Mouse (Mus musculus) hindbrain, embryonic 11.5 days (tissue): ENCODE data around the gene Syde2. TPM values are rescaled to one million over a fixed set of nuclear protein-coding genes. Genes with fewer than 3 reads are reported as not detected.
A peak's percentile ranks its signal among the peaks of the same experiment; 100 is the strongest.
"Not testable (repeated sequence)": the region's sequence is repeated elsewhere in the genome, so short reads cannot be mapped to it uniquely, and the experiment has no call there.

Source experiments
- ATAC-seq: fragments of 200-750 bp; cut with Nextera tagmentation; 2 replicates; pipeline ENCODE4 v1.8.0; 2017; ENCODE audit warnings: mild to moderate bottlenecking, moderate TSS enrichment, moderate library complexity; ENCODE audit not compliant: low FRiP score
- DNase-seq: peaks from one replicate; pipeline ENCODE4 v3.0.0-alpha.2; 2015; ENCODE audit warnings: low spot score
- H3K27ac ChIP-seq: fragments of 300-500 bp; sonication (generic); 2 replicates; pipeline ENCODE4 v1.5.1; 2014; ENCODE audit warnings: mild to moderate bottlenecking, low read depth, low read length
- H3K27me3 ChIP-seq: fragments of 300-500 bp; sonication (generic); 2 replicates; pipeline ENCODE4 v1.6.1; 2014; ENCODE audit warnings: mild to moderate bottlenecking, low read length, moderate library complexity, mixed read lengths; ENCODE audit not compliant: control insufficient read depth, insufficient read depth
- H3K36me3 ChIP-seq: fragments of 300-500 bp; sonication (generic); 2 replicates; pipeline ENCODE4 v1.6.1; 2014; ENCODE audit warnings: mild to moderate bottlenecking, low read length, moderate library complexity, mixed read lengths; ENCODE audit not compliant: control insufficient read depth, insufficient read depth
- H3K4me1 ChIP-seq: fragments of 300-500 bp; sonication (generic); replicated peaks from 2 replicates; pipeline ENCODE4 v1.6.1; 2014; ENCODE audit warnings: low read length, mixed read lengths; ENCODE audit not compliant: control insufficient read depth, insufficient read depth
- H3K4me2 ChIP-seq: fragments of 300-500 bp; sonication (generic); replicated peaks from 2 replicates; pipeline ENCODE4 v1.6.1; 2014; ENCODE audit warnings: mild to moderate bottlenecking, low read depth, low read length
- H3K4me3 ChIP-seq: fragments of 300-500 bp; sonication (generic); 2 replicates; pipeline ENCODE4 v1.5.1; 2014; ENCODE audit warnings: low read depth, low read length
- H3K9ac ChIP-seq: fragments of 300-500 bp; sonication (generic); 2 replicates; pipeline ENCODE4 v1.6.1; 2014; ENCODE audit warnings: low read depth, low read length
- H3K9me3 ChIP-seq: fragments of 300-500 bp; sonication (generic); 2 replicates; pipeline ENCODE4 v1.6.1; 2016; ENCODE audit warnings: low read length; ENCODE audit not compliant: control insufficient read depth
- WGBS: fragments of 180-500 bp; shearing (Covaris S2); extraction: QIAGEN DNeasy Blood & Tissue Kit; methylation state at CpG from one replicate; pipeline ENCODE4 v1.1.7; 2014; 5-methylcytosine and 5-hydroxymethylcytosine counted together
- polyA plus RNA-seq: library from polyadenylated mRNA; unstranded; fragments of >200 nt; fragmentation: Nextera tagmentation; extraction: Ambion mirVana; gene quantifications from 2 replicates; pipeline ENCODE4 v1.2.1, GENCODE M21; 2014

Gene Syde2
- polyA plus RNA-seq, 1 experiment from 2014 or later: 1.5 TPM

GRCm38 (mm10) chr3:145963101-145964017 is 24.3 kb upstream of the Syde2 start:
- 18% methylated on average over 31 of the region's 31 CpGs for WGBS
- ATAC-seq: peak; percentile 38; the same call in 1 of the 2 replicates
- peak overlapping the region; percentile 18; the same call in 1 of the 2 replicates for H3K4me3 ChIP-seq

DNA sequence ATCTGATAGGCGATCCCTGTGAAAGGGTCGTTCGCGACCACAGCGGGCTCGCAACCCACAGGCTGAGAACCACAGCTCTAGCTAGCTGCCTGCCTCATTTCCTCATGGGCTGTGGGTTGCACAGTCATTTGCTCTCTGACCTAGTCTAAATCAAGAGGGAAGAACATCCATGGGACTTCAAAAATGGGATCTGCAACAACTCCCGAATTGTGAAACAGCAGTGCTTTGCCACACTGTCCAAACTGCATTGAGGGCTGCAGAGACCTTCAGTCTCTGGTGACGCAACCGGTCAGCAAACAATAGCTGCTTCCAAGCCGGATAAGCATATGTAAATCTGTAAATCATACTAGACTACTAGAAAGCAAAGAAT is 23.7 kb upstream of the Syde2 start:
- Histone ChIP-seq H3K4me2 (peak overlapping the region; percentile 28), H3K4me1 (no peaks in the 10 kb centered on the region; the same call in none of the 2 replicates), H3K36me3 (no peaks in the 10 kb centered on the region), H3K27ac (no peak overlapping the region), H3K27me3 (peaks cover 18% of the 10 kb centered on the region), H3K9ac (no peak overlapping the region), H3K4me3 (peak overlapping the region; percentile 18; the same call in 1 of the 2 replicates), H3K9me3 (no peaks in the 10 kb centered on the region)
- peak; percentile 58; the same call in 1 of the 2 replicates for ATAC-seq
- 18% methylated on average over 10 of the region's 10 CpGs for WGBS
- peak; percentile 59 for DNase-seq

More at GRCm38 (mm10) chr3:145963101-145964017, 24.3 kb upstream of the Syde2 start:
- Histone ChIP-seq H3K9me3 (no peaks in the 10 kb centered on the region), H3K4me2 (peak overlapping the region; percentile 28), H3K27me3 (peaks cover 18% of the 10 kb centered on the region), H3K36me3 (no peaks in the 10 kb centered on the region), H3K9ac (no peak overlapping the region), H3K4me1 (no peaks in the 10 kb centered on the region; the same call in none of the 2 replicates), H3K27ac (no peak overlapping the region)
- peak; percentile 48 for DNase-seq

- Histone ChIP-seq H3K27me3 (peaks cover 18% of the 10 kb centered on the region), H3K4me3 (no peak overlapping the region), H3K9me3 (no peaks in the 10 kb centered on the region), H3K9ac (no peak overlapping the region), H3K27ac (no peak overlapping the region), H3K36me3 (no peaks in the 10 kb centered on the region), H3K4me1 (no peaks in the 10 kb centered on the region; the same call in none of the 2 replicates), H3K4me2 (peak overlapping the region; percentile 28)
- peak; percentile 52 for DNase-seq
- WGBS: 17% methylated on average over 10 of the region's 10 CpGs
- peak; percentile 36; the same call in 1 of the 2 replicates for ATAC-seq
Observed at GRCm38 (mm10) chr3:145964473-145964872, 23.2 kb upstream of the Syde2 start.

- not testable (repeated sequence) for ATAC-seq
- 76% methylated on average over 3 of the region's 3 CpGs for WGBS
Observed at GRCm38 (mm10) chr3:145965583-145965982, 22.1 kb upstream of the Syde2 start.

GRCm38 (mm10) chr3:145966806-145967205 is 20.9 kb upstream of the Syde2 start:
- Histone ChIP-seq H3K9ac (no peak overlapping the region), H3K36me3 (no peaks in the 10 kb centered on the region), H3K4me1 (no peaks in the 10 kb centered on the region; the same call in none of the 2 replicates), H3K4me2 (no peak overlapping the region), H3K27me3 (peaks cover 18% of the 10 kb centered on the region), H3K27ac (no peak overlapping the region), H3K4me3 (no peak overlapping the region), H3K9me3 (no peaks in the 10 kb centered on the region)
- 93% methylated on average over 5 of the region's 5 CpGs for WGBS
- no peak for ATAC-seq
- no peak for DNase-seq

More at GRCm38 (mm10) chr3:145965583-145965982, 22.1 kb upstream of the Syde2 start:
- H3K36me3 ChIP-seq, H3K27ac ChIP-seq, H3K4me3 ChIP-seq, H3K9me3 ChIP-seq, H3K9ac ChIP-seq, H3K4me2 ChIP-seq, H3K4me1 ChIP-seq, DNase-seq: not testable (repeated sequence)
- H3K27me3 ChIP-seq: peaks cover 18% of the 10 kb centered on the region

DNA sequence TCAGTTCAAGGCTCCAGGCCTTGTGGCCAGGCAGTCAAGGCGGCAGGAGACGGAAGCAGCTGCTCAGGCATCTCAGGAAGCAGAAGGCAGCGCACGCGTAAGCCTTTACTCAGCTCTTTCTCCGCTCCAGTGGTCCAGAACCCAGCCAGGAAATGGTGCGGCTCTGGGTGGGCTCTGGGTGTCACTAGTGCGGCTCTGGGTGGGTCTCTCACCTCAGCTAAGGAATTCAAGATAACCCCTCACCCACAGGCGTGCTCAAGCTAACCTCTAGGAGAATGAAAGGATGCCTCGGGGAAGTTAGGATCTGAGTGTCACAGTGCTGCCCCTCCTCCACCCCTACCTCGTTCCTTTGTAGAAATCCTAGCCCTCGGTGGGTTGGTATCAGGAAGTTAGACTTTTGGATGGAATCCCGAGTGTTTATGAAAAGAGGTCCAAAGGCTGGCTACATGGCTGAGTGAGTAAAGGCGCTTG is 18.6 kb upstream of the Syde2 start:
- 56% methylated on average over 14 of the region's 14 CpGs for WGBS
- Histone ChIP-seq H3K27ac (no peak overlapping the region), H3K36me3 (no peaks in the 10 kb centered on the region), H3K4me1 (no peaks in the 10 kb centered on the region; the same call in none of the 2 replicates), H3K9ac (no peak overlapping the region), H3K27me3 (peaks cover 2% of the 10 kb centered on the region; the same call in 1 of the 2 replicates), H3K9me3 (peaks cover 2% of the 10 kb centered on the region; the same call in 1 of the 2 replicates), H3K4me2 (no peak overlapping the region), H3K4me3 (no peak overlapping the region)
- DNase-seq: no peak
- ATAC-seq: no peak

DNA sequence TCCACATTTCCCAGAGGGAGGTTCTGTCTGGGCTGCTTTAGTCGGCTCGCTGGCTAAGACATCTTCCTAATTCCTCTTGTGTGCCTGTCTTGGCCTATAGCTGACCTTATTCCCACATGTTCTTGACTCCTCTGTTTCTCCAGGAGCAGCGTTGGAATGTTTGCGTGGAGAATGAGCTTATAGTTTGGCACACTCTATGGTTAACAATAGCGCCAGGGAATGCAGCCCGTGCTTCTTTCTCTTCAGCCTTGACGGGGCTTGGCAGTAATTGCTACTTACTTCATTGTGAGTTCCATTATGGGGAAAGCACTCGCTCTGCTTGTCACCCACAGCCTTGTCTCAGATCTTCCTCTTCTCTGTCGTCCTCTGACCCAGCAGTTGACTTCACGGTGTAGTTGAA is 16.2 kb upstream of the Syde2 start:
- Histone ChIP-seq H3K9ac (no peak overlapping the region), H3K27me3 (no peaks in the 10 kb centered on the region), H3K4me2 (no peak overlapping the region), H3K9me3 (peaks cover 4% of the 10 kb centered on the region; the same call in 1 of the 2 replicates), H3K36me3 (no peaks in the 10 kb centered on the region), H3K27ac (no peak overlapping the region), H3K4me1 (no peaks in the 10 kb centered on the region), H3K4me3 (no peak overlapping the region)
- ATAC-seq: no peak
- WGBS: 66% methylated on average over 10 of the region's 10 CpGs
- no peak for DNase-seq

- Histone ChIP-seq H3K9me3 (peaks cover 4% of the 10 kb centered on the region; the same call in 1 of the 2 replicates), H3K4me1 (no peaks in the 10 kb centered on the region), H3K4me3 (no peak overlapping the region), H3K9ac (no peak overlapping the region), H3K27me3 (no peaks in the 10 kb centered on the region), H3K4me2 (no peak overlapping the region), H3K27ac (no peak overlapping the region), H3K36me3 (no peaks in the 10 kb centered on the region)
- 91% methylated on average over 7 of the region's 7 CpGs for WGBS
- ATAC-seq (no peak), DNase-seq (no peak)
Observed at GRCm38 (mm10) chr3:145974986-145975385, 12.7 kb upstream of the Syde2 start.
